Mouse (Mus musculus) ES-E14 (cell line): ENCODE results near the gene Ube2d3.

Experiments used
- MAFK ChIP-seq: IDR thresholded peaks from 2 replicates; pipeline ENCODE4 v1.6.1; 2014; ENCODE audit warnings: mild to moderate bottlenecking, low read depth, low read length, inconsistent platforms; ENCODE audit not compliant: insufficient read depth
- ZC3H11A ChIP-seq: IDR thresholded peaks from 2 replicates; pipeline ENCODE4 v1.6.1; 2012; ENCODE audit warnings: low read depth, mild to moderate bottlenecking, inconsistent platforms, low read length, borderline replicate concordance
- ZNF384 ChIP-seq: IDR thresholded peaks from 2 replicates; pipeline ENCODE4 v1.6.1; 2012; ENCODE audit warnings: low read depth, low read length, inconsistent platforms

DNA sequence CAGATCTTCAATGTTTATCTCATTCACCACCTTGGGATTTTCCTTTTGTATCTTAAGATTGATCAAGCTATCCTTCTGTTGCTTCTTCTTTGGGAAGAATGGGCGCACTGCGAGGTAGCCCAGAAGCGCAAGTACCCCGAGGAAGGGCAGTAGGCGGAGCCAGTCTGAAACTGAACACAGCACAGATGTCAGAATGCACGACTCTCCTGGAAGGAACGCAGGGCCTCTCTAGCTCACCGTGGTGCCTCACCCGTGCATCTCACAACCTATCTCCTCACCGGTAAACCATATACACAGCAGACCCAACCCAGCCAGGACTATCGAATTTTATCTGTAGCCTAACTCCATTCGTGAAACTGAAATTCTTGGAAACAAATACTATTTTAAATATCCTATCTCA, 26.9 kb upstream of the Ube2d3 start:
- TF ChIP-seq MAFK (no peak), ZC3H11A (no peak), ZNF384 (no peak)
